Mouse (Mus musculus): Measurements from ENCODE around the gene Gm42417. TPM values are rescaled to one million over a fixed set of nuclear protein-coding genes. Genes with fewer than 3 reads are reported as not detected.

Gene Gm42417
- polyA plus RNA-seq, 1 experiment from 2014 or later: not detected

- 92% methylated on average over 10 of the region's 10 CpGs for WGBS
- no peak for ATAC-seq (ENCODE audit: low FRiP score)
These were observed 12.3 kb downstream of the Gm42417 start for GRCm38 (mm10) chr1:36526903-36527302.

DNA sequence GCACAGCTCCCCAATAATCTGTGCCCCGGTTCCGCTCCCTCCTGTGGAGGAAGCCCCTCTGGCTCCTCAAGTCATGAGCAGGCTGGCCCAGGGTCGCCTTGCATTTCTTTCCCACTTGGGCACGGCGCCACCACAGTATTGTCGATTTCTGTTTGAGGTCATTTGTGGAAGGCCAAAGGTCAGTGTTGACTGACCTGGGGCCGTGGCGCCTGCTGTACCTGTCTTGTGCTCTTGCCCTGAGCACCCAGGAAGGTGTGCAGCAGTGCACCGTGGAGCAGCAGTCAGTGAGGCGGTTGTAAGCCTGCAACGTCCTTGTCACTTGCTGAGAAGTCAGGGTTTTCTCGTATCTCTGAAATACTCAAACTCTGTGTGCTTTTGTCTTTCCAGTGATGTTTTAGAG is 13.5 kb downstream of the Gm42417 start:
- Histone ChIP-seq H3K4me3 (no peak overlapping the region), H3K9me3 (no peaks in the 10 kb centered on the region), H3K36me3 (peaks cover 69% of the 10 kb centered on the region), H3K9ac (no peak overlapping the region), H3K27me3 (no peaks in the 10 kb centered on the region), H3K4me1 (replicated peaks) (peaks cover 38% of the 10 kb centered on the region), H3K4me2 (no peak overlapping the region), H3K27ac (no peak overlapping the region)
- WGBS: 90% methylated on average over 12 of the region's 12 CpGs
- no peak for ATAC-seq (ENCODE audit: low FRiP score)

More at GRCm38 (mm10) chr1:36526903-36527302, 12.3 kb downstream of the Gm42417 start:
- H3K4me2 ChIP-seq: no peak overlapping the region
- no peak overlapping the region for H3K27ac ChIP-seq
- peaks cover 38% of the 10 kb centered on the region for H3K4me1 ChIP-seq (replicated peaks)
- no peaks in the 10 kb centered on the region for H3K9me3 ChIP-seq
- H3K9ac ChIP-seq: no peak overlapping the region
- no peaks in the 10 kb centered on the region for H3K27me3 ChIP-seq
- H3K36me3 ChIP-seq: peaks cover 69% of the 10 kb centered on the region
- no peak overlapping the region for H3K4me3 ChIP-seq

DNA sequence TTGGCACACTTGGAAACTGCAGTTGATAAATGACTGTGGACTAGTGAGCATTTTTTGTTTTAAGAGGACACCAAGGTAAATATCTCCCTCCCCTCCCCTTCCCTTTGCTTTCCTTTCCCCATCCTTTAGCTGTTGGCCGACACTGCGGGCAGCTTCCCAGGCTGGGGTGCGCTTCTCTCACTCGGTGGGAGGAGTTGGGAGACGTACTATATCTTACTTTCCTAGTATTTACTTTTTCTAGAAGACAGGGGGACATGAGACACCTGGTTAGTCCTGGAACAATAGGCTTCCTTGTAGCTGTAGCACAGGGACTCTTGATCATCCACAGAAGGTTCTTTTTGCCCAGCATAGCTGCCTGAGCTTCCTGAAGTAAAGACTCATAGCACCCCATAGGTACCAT is 15.2 kb downstream of the Gm42417 start:
- no peak for ATAC-seq (ENCODE audit: low FRiP score)
- Histone ChIP-seq H3K9me3 (no peaks in the 10 kb centered on the region), H3K4me1 (replicated peaks) (peaks cover 26% of the 10 kb centered on the region), H3K36me3 (peaks cover 81% of the 10 kb centered on the region), H3K4me3 (no peak overlapping the region), H3K27ac (0 out of 2 replicates have a peak overlapping the region, but pooled peaks have one; percentile 18), H3K4me2 (no peak overlapping the region), H3K27me3 (no peaks in the 10 kb centered on the region), H3K9ac (no peak overlapping the region)
- WGBS: 81% methylated on average over 5 of the region's 5 CpGs

DNA sequence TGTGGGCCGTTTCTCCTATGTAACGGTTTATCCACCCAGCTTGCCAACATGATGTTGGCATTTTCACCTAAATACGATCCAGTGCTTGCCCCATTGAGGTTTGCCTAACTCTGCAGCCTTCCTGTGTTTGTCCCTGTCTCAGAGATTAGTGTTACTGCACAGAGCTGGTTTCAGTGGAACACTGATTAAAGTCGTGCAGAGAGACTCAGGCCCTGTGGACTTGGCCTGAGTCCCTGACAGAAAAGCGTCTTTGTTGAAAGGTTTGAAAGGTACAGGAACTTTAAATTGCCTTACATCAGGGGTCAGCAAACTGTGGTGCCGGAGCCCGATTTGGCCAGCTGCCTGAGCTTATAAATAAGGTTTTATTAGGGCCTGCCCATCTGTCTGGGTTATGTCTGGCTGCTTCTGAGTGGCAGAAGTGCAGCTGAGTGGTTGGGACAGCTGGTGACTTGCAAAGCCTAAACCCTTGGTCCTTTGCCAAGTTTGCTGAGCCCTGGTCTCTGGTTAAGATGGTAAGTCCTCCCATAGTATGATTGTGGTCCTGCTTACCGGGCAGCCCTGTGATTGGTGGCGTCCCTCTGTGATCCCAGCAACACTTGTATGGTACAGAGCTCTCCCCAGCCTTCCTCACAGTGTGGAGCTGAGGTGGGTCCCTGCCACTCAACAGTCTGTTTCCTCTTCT is 15.8 kb downstream of the Gm42417 start:
- no peaks in the 10 kb centered on the region for H3K9me3 ChIP-seq
- peaks cover 32% of the 10 kb centered on the region for H3K4me1 ChIP-seq (replicated peaks)
- no peaks in the 10 kb centered on the region for H3K27me3 ChIP-seq
- H3K9ac ChIP-seq: no peak overlapping the region; the same call in 1 of the 2 replicates
- H3K4me3 ChIP-seq: no peak overlapping the region
- peaks cover 87% of the 10 kb centered on the region for H3K36me3 ChIP-seq
- no peak overlapping the region for H3K4me2 ChIP-seq
- peak; percentile 25; the same call in 1 of the 2 replicates for ATAC-seq (ENCODE audit: low FRiP score)
- WGBS: 68% methylated on average over 9 of the region's 9 CpGs
- H3K27ac ChIP-seq: peak overlapping the region; percentile 58; the same call in 1 of the 2 replicates

- Histone ChIP-seq H3K36me3 (peaks cover 94% of the 10 kb centered on the region), H3K4me3 (no peak overlapping the region), H3K4me1 (replicated peaks) (peaks cover 38% of the 10 kb centered on the region), H3K9me3 (no peaks in the 10 kb centered on the region), H3K27ac (no peak overlapping the region), H3K27me3 (no peaks in the 10 kb centered on the region), H3K9ac (no peak overlapping the region), H3K4me2 (no peak overlapping the region)
- 89% methylated on average over 7 of the region's 7 CpGs for WGBS
- no peak for ATAC-seq (ENCODE audit: low FRiP score)
These were observed 17.0 kb downstream of the Gm42417 start for GRCm38 (mm10) chr1:36522210-36522609.

- no peak overlapping the region for H3K9ac ChIP-seq
- H3K4me2 ChIP-seq: no peak overlapping the region
- H3K4me1 ChIP-seq (replicated peaks): peaks cover 62% of the 10 kb centered on the region
- no peak overlapping the region for H3K4me3 ChIP-seq
- peaks cover 76% of the 10 kb centered on the region for H3K36me3 ChIP-seq
- H3K27me3 ChIP-seq: no peaks in the 10 kb centered on the region
- WGBS: 84% methylated on average over 11 of the region's 11 CpGs
- no peaks in the 10 kb centered on the region for H3K9me3 ChIP-seq
- H3K27ac ChIP-seq: no peak overlapping the region
- ATAC-seq (ENCODE audit: low FRiP score): no peak
These were observed 19.6 kb downstream of the Gm42417 start for GRCm38 (mm10) chr1:36519626-36520025.

GRCm38 (mm10) chr1:36518259-36518658 is 21.0 kb downstream of the Gm42417 start:
- no peak overlapping the region for H3K4me2 ChIP-seq
- no peak overlapping the region for H3K4me3 ChIP-seq
- no peak overlapping the region for H3K27ac ChIP-seq
- WGBS: 85% methylated on average over 3 of the region's 3 CpGs
- H3K9ac ChIP-seq: 0 out of 2 replicates have a peak overlapping the region, but pooled peaks have one; percentile 46
- no peak for ATAC-seq (ENCODE audit: low FRiP score)
- no peaks in the 10 kb centered on the region for H3K9me3 ChIP-seq
- peaks cover 67% of the 10 kb centered on the region for H3K4me1 ChIP-seq (replicated peaks)
- peaks cover 62% of the 10 kb centered on the region for H3K36me3 ChIP-seq
- no peaks in the 10 kb centered on the region for H3K27me3 ChIP-seq

- peak overlapping the region; percentile 94 for H3K4me2 ChIP-seq
- H3K9ac ChIP-seq: peak overlapping the region; percentile 94; the same call in 1 of the 2 replicates
- H3K36me3 ChIP-seq: peaks cover 18% of the 10 kb centered on the region
- peak overlapping the region; percentile 95 for H3K4me3 ChIP-seq
- H3K27ac ChIP-seq: no peak overlapping the region
- WGBS: 37% methylated on average over 2 of the region's 2 CpGs
- no peak for ATAC-seq (ENCODE audit: low FRiP score)
- no peaks in the 10 kb centered on the region for H3K27me3 ChIP-seq
- peaks cover 58% of the 10 kb centered on the region for H3K4me1 ChIP-seq (replicated peaks)
- H3K9me3 ChIP-seq: no peaks in the 10 kb centered on the region
These were observed 25.5 kb downstream of the Gm42417 start for GRCm38 (mm10) chr1:36513718-36514117.

DNA sequence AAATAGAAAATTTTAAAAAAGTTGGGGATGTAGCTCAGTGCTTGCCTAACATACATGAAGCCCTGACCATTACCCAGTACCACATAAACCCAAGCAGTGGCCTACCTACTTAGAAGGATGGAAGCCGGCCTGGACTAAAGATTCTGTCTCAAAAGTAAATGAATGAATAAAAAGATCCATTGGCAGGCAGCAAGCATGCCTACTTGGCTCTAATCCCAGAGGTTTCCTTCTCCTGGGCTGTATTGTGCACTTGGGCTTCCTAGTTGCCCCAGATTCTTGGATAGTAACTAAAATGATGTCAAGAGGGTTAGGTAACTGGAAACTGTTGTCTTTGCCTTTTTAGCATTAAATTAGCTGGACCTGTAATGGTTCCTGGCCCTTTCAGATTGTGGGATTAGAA is 25.9 kb downstream of the Gm42417 start:
- Histone ChIP-seq H3K9me3 (no peaks in the 10 kb centered on the region), H3K9ac (peak overlapping the region; percentile 94), H3K4me3 (peak overlapping the region; percentile 95), H3K27me3 (no peaks in the 10 kb centered on the region), H3K4me1 (replicated peaks) (peaks cover 53% of the 10 kb centered on the region), H3K36me3 (peaks cover 14% of the 10 kb centered on the region), H3K27ac (peak overlapping the region; percentile 98; the same call in 1 of the 2 replicates), H3K4me2 (peak overlapping the region; percentile 94)
- no peak for ATAC-seq (ENCODE audit: low FRiP score)
- 0% methylated on average over 1 of the region's 1 CpGs for WGBS

DNA sequence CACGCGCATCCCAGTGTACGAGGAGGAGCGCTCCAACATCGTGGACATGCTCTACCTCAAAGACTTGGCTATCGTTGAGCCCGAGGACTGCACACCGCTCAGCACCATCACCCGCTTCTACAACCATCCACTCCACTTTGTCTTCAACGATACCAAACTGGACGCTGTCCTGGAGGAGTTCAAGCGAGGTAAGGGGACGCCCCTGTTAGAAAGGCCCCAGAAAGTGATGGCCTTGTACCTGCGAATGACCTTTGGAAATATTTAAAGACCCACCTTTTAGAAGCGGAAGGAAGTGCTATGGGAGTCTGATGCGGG is 26.3 kb downstream of the Gm42417 start:
- H3K4me2 ChIP-seq: peak overlapping the region; percentile 94
- peaks cover 12% of the 10 kb centered on the region for H3K36me3 ChIP-seq
- no peaks in the 10 kb centered on the region for H3K9me3 ChIP-seq
- H3K27me3 ChIP-seq: no peaks in the 10 kb centered on the region
- H3K4me3 ChIP-seq: peak overlapping the region; percentile 95
- WGBS: 1% methylated on average over 16 of the region's 16 CpGs
- no peak for ATAC-seq (ENCODE audit: low FRiP score)
- peak overlapping the region; percentile 98 for H3K27ac ChIP-seq
- H3K4me1 ChIP-seq (replicated peaks): peaks cover 50% of the 10 kb centered on the region
- peak overlapping the region; percentile 94 for H3K9ac ChIP-seq

DNA sequence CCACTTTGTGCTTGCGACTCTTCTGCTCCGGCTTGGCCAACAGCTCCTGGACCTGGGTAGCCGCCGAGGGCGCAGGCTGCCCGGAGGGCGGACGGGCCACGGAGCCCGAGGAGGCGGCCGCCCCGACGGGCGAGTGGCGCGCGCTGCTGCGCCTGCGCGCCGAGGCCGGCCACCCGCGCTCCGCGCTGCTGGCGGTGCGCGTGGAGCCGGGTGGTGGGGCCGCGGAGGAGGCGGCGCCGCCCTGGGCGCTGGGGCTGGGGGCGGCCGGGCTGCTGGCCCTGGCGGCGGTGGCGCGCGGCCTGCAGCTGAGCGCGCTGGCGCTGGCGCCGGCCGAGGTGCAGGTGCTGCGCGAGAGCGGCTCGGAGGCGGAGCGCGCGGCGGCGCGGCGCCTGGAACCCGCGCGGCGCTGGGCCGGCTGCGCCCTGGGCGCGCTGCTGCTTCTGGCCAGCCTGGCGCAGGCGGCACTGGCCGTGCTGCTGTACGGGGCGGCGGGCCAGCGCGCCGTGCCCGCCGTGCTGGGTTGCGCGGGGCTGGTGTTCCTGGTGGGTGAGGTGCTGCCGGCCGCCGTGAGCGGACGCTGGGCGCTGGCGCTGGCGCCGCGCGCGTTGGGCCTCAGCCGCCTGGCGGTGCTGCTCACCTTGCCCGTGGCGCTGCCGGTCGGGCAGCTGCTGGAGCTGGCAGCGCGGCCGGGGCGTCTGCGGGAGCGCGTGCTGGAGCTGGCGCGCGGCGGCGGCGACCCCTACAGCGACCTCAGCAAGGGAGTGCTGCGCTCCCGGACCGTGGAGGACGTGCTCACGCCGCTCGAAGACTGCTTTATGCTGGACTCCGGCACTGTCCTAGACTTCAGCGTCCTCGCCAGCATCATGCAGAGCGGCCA is 26.9 kb downstream of the Gm42417 start:
- WGBS: under 1% methylated on average over 83 of the region's 126 CpGs
- H3K4me3 ChIP-seq: peak overlapping the region; percentile 95

GRCm38 (mm10) chr1:36511289-36512021 is 27.8 kb downstream of the Gm42417 start, which contains the start of gene Cnnm3:
TSS of gene Cnnm3 (plus strand) at chr1:36511867.
- H3K4me3 ChIP-seq: peak within 1 kb of the TSS; percentile 95
- H3K9me3 ChIP-seq: no peaks in the 10 kb centered on the region
- no peaks in the 10 kb centered on the region for H3K27me3 ChIP-seq
- peaks cover 11% of the 10 kb centered on the region for H3K36me3 ChIP-seq
- WGBS: 1% methylated on average over 49 of the region's 51 CpGs
- ATAC-seq (ENCODE audit: low FRiP score): peak; percentile 99
- H3K27ac ChIP-seq: peak within 1 kb of the TSS; percentile 98
- H3K9ac ChIP-seq: peak within 1 kb of the TSS; percentile 94
- peaks cover 37% of the 10 kb centered on the region for H3K4me1 ChIP-seq (replicated peaks)
- peak within 1 kb of the TSS; percentile 94 for H3K4me2 ChIP-seq

More for the DNA sequence above, 26.9 kb downstream of the Gm42417 start:
- H3K27ac ChIP-seq: peak overlapping the region; percentile 98
- peak overlapping the region; percentile 94 for H3K4me2 ChIP-seq
- H3K9ac ChIP-seq: peak overlapping the region; percentile 94
- H3K27me3 ChIP-seq: no peaks in the 10 kb centered on the region
- peaks cover 13% of the 10 kb centered on the region for H3K36me3 ChIP-seq
- H3K9me3 ChIP-seq: no peaks in the 10 kb centered on the region
- ATAC-seq (ENCODE audit: low FRiP score): peak; percentile 80
- peaks cover 44% of the 10 kb centered on the region for H3K4me1 ChIP-seq (replicated peaks)
